Mouse (Mus musculus) forebrain, embryonic 14.5 days (tissue): ENCODE results near the gene Clk2. TPM values are rescaled to one million over a fixed set of nuclear protein-coding genes. Genes with fewer than 3 reads are reported as not detected.

ENCODE experiments used
- ATAC-seq: fragments of 200-750 bp; cut with Nextera tagmentation; 2 replicates; pipeline ENCODE4 v1.8.0; 2017; ENCODE audit warnings: mild to moderate bottlenecking, moderate library complexity
- DNase-seq: peaks from one replicate; pipeline ENCODE4 v3.0.0-alpha.2; 2015; ENCODE audit warnings: low spot score
- H3K27ac ChIP-seq: fragments of 300-500 bp; sonication (generic); 2 replicates; pipeline ENCODE4 v1.5.1; 2014; ENCODE audit warnings: low read depth, mild to moderate bottlenecking, control low read depth, low read length, moderate library complexity
- H3K27me3 ChIP-seq: fragments of 300-500 bp; sonication (generic); replicated peaks from 2 replicates; pipeline ENCODE4 v1.6.1; 2014; ENCODE audit warnings: low read length, control low read depth, mixed read lengths; ENCODE audit not compliant: control insufficient read depth, insufficient read depth
- H3K36me3 ChIP-seq: fragments of 300-500 bp; sonication (generic); 2 replicates; pipeline ENCODE4 v1.6.1; 2014; ENCODE audit warnings: low read length, control low read depth; ENCODE audit not compliant: control insufficient read depth, insufficient read depth
- H3K4me1 ChIP-seq: fragments of 300-500 bp; sonication (generic); 2 replicates; pipeline ENCODE4 v1.6.1; 2014; ENCODE audit warnings: antibody characterized with exemption, low read length, control low read depth; ENCODE audit not compliant: control insufficient read depth, insufficient read depth
- H3K4me2 ChIP-seq: fragments of 300-500 bp; sonication (generic); 2 replicates; pipeline ENCODE4 v1.6.1; 2014; ENCODE audit warnings: mild to moderate bottlenecking, control low read depth, low read length
- H3K4me3 ChIP-seq: fragments of 300-500 bp; sonication (generic); 2 replicates; pipeline ENCODE4 v1.5.1; 2014; ENCODE audit warnings: low read depth, low read length, control low read depth
- H3K9ac ChIP-seq: fragments of 300-500 bp; sonication (generic); 2 replicates; pipeline ENCODE4 v1.6.1; 2014; ENCODE audit warnings: mild to moderate bottlenecking, low read length, control low read depth, moderate library complexity
- H3K9me3 ChIP-seq: fragments of 300-500 bp; sonication (generic); replicated peaks from 2 replicates; pipeline ENCODE4 v1.6.1; 2016; ENCODE audit warnings: low read length, control low read depth, mixed read lengths; ENCODE audit not compliant: control insufficient read depth
- WGBS: fragments of 180-500 bp; shearing (Covaris S2); extraction: QIAGEN DNeasy Blood & Tissue Kit; methylation state at CpG from one replicate; pipeline ENCODE4 v1.1.7; 2014; 5-methylcytosine and 5-hydroxymethylcytosine counted together
- polyA plus RNA-seq: library from polyadenylated mRNA; unstranded; fragments of >200 nt; fragmentation: Nextera tagmentation; extraction: Ambion mirVana; gene quantifications from 2 replicates; pipeline ENCODE4 v1.2.1, GENCODE M21; 2014

The Clk2 gene
- polyA plus RNA-seq = 17.0 and 17.9 TPM in 2 replicates

GRCm38 (mm10) chr3:89164506-89165267 is at the start of gene Clk2:
Gene Clk2, plus strand, starts transcription at chr3:89164795.
- Histone ChIP-seq H3K4me3 (peak within 1 kb of the TSS; percentile 83), H3K36me3 (peaks cover 34% of the 10 kb centered on the region), H3K27me3 (no peaks in the 10 kb centered on the region), H3K27ac (peak within 1 kb of the TSS; percentile 93), H3K4me2 (peak within 1 kb of the TSS; percentile 79), H3K9ac (peak within 1 kb of the TSS; percentile 97), H3K4me1 (peaks cover 15% of the 10 kb centered on the region), H3K9me3 (no peaks in the 10 kb centered on the region)
- ATAC-seq = peak; percentile 96
- WGBS = 1% methylated on average over 70 of the region's 79 CpGs
- peak; percentile 96 for DNase-seq

GRCm38 (mm10) chr3:89115522-89115921 is 49.1 kb upstream of the Clk2 start:
- no peak overlapping the region for H3K9ac ChIP-seq
- no peak overlapping the region for H3K4me3 ChIP-seq
- H3K36me3 ChIP-seq = no peaks in the 10 kb centered on the region
- no peaks in the 10 kb centered on the region for H3K4me1 ChIP-seq
- no peak overlapping the region for H3K27ac ChIP-seq
- peak; percentile 47 for DNase-seq
- H3K4me2 ChIP-seq = no peak overlapping the region
- WGBS = 13% methylated on average over 2 of the region's 2 CpGs
- no peaks in the 10 kb centered on the region for H3K9me3 ChIP-seq
- H3K27me3 ChIP-seq = no peaks in the 10 kb centered on the region
- ATAC-seq = no peak

GRCm38 (mm10) chr3:89123313-89123712 is 41.3 kb upstream of the Clk2 start:
- ATAC-seq (no peak), DNase-seq (no peak)
- H3K4me2 ChIP-seq = no peak overlapping the region
- no peaks in the 10 kb centered on the region for H3K4me1 ChIP-seq
- H3K9ac ChIP-seq = no peak overlapping the region
- no peaks in the 10 kb centered on the region for H3K27me3 ChIP-seq
- WGBS = 88% methylated on average over 2 of the region's 2 CpGs
- no peaks in the 10 kb centered on the region for H3K9me3 ChIP-seq
- no peak overlapping the region for H3K4me3 ChIP-seq
- no peak overlapping the region for H3K27ac ChIP-seq
- no peaks in the 10 kb centered on the region for H3K36me3 ChIP-seq

GRCm38 (mm10) chr3:89124241-89124640 is 40.4 kb upstream of the Clk2 start:
- H3K9ac ChIP-seq = no peak overlapping the region
- H3K27me3 ChIP-seq = no peaks in the 10 kb centered on the region
- no peak overlapping the region for H3K4me2 ChIP-seq
- 82% methylated on average over 3 of the region's 3 CpGs for WGBS
- H3K36me3 ChIP-seq = no peaks in the 10 kb centered on the region
- no peak overlapping the region for H3K27ac ChIP-seq
- DNase-seq (no peak), ATAC-seq (no peak)
- no peaks in the 10 kb centered on the region for H3K4me1 ChIP-seq
- no peak overlapping the region for H3K4me3 ChIP-seq
- no peaks in the 10 kb centered on the region for H3K9me3 ChIP-seq

- no peaks in the 10 kb centered on the region for H3K36me3 ChIP-seq
- no peak for ATAC-seq
- no peak overlapping the region for H3K27ac ChIP-seq
- no peak overlapping the region for H3K4me2 ChIP-seq
- no peak overlapping the region for H3K4me3 ChIP-seq
- H3K9ac ChIP-seq = no peak overlapping the region
- no peak for DNase-seq
- no peaks in the 10 kb centered on the region for H3K4me1 ChIP-seq
- H3K27me3 ChIP-seq = no peaks in the 10 kb centered on the region
- 89% methylated on average over 3 of the region's 3 CpGs for WGBS
- no peaks in the 10 kb centered on the region for H3K9me3 ChIP-seq
Observed at GRCm38 (mm10) chr3:89125981-89126380, 38.6 kb upstream of the Clk2 start.

- ATAC-seq (no peak), DNase-seq (no peak)
- Histone ChIP-seq H3K36me3 (no peaks in the 10 kb centered on the region), H3K27me3 (no peaks in the 10 kb centered on the region), H3K4me3 (no peak overlapping the region), H3K4me2 (no peak overlapping the region), H3K9me3 (no peaks in the 10 kb centered on the region), H3K27ac (no peak overlapping the region), H3K4me1 (no peaks in the 10 kb centered on the region), H3K9ac (no peak overlapping the region)
- 89% methylated on average over 3 of the region's 3 CpGs for WGBS
Observed at GRCm38 (mm10) chr3:89129908-89130307, 34.7 kb upstream of the Clk2 start.

GRCm38 (mm10) chr3:89131816-89132215 is 32.8 kb upstream of the Clk2 start:
- Histone ChIP-seq H3K27ac (no peak overlapping the region), H3K4me3 (peak overlapping the region; percentile 24; the same call in 1 of the 2 replicates), H3K36me3 (no peaks in the 10 kb centered on the region), H3K4me1 (no peaks in the 10 kb centered on the region), H3K9ac (peak overlapping the region; percentile 54), H3K9me3 (no peaks in the 10 kb centered on the region), H3K27me3 (no peaks in the 10 kb centered on the region), H3K4me2 (peak overlapping the region; percentile 54)
- ATAC-seq (no peak), DNase-seq (no peak)
- 35% methylated on average over 4 of the region's 4 CpGs for WGBS

- 14% methylated on average over 30 of the region's 30 CpGs for WGBS
- peak overlapping the region; percentile 24 for H3K4me3 ChIP-seq
- H3K4me1 ChIP-seq = no peaks in the 10 kb centered on the region
- DNase-seq (peak; percentile 20), ATAC-seq (peak; percentile 44; the same call in 1 of the 2 replicates)
- H3K9ac ChIP-seq = peak overlapping the region; percentile 54
- H3K9me3 ChIP-seq = no peaks in the 10 kb centered on the region
- H3K27ac ChIP-seq = no peak overlapping the region
- H3K27me3 ChIP-seq = no peaks in the 10 kb centered on the region
- H3K4me2 ChIP-seq = peak overlapping the region; percentile 54
- no peaks in the 10 kb centered on the region for H3K36me3 ChIP-seq
Observed at GRCm38 (mm10) chr3:89132285-89133062, 32.1 kb upstream of the Clk2 start.

- H3K4me3 ChIP-seq = no peak overlapping the region
- no peaks in the 10 kb centered on the region for H3K9me3 ChIP-seq
- no peaks in the 10 kb centered on the region for H3K4me1 ChIP-seq
- H3K27ac ChIP-seq = no peak overlapping the region
- no peak overlapping the region for H3K9ac ChIP-seq
- H3K4me2 ChIP-seq = no peak overlapping the region
- ATAC-seq (no peak), DNase-seq (no peak)
- no peaks in the 10 kb centered on the region for H3K27me3 ChIP-seq
- 84% methylated on average over 7 of the region's 7 CpGs for WGBS
- no peaks in the 10 kb centered on the region for H3K36me3 ChIP-seq
Observed at GRCm38 (mm10) chr3:89133063-89133450, 31.5 kb upstream of the Clk2 start.
